Mouse (Mus musculus): ENCODE measurements at regions not wholly inside any gene's neighbourhood (a gene's known extent, or its start where the extent isn't known, plus 50 kb on each side); places are given as distances from the start of the nearest gene placed in this dataset.

DNA sequence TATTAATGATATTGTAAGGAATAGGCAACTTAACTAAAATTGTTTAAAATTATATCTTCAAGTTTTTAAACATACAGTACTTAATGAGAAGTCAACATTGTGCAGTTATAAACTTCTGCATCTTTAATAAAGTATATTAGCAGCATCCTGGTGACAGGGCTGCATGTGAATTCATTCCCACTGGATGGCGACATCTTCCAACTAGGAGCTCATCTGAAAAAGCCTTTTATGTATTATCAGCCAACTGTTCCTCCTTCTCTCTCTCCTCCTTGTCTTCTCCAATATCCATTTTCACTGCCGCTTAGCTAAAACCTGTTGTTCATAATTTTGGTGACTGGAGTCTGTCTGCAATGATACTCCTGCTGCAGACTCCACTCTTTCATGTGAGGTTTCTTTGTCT is 103.0 kb downstream of the 4921530L21Rik start:
- TF ChIP-seq CTCF (IDR thresholded peaks at IDR 0.05; ENCODE audit: low read depth, low read length), result no peak
- TF ChIP-seq POLR2A (IDR thresholded peaks at IDR 0.05; ENCODE audit: extremely low read depth, insufficient read depth, low read length), result no peak
